Mouse (Mus musculus) E14TG2a.4 (cell line): ENCODE data around the gene Arhgef3.

Experiments used
- CTCF ChIP-seq: conservative IDR thresholded peaks from 2 replicates; pipeline ENCODE4 v1.5.1; 2014; ENCODE audit warnings: low read length
- NANOG ChIP-seq: IDR thresholded peaks from 2 replicates; pipeline ENCODE4 v1.6.1; 2014; ENCODE audit warnings: borderline replicate concordance, low read length, mixed read lengths

GRCm38 (mm10) chr14:27142680-27143079, 28.0 kb downstream of the Arhgef3 start:
- TF ChIP-seq CTCF (no peak), NANOG (no peak)
